Mouse (Mus musculus) thymus, adult 18-20 months (tissue): ENCODE data around the gene Wdr54.

Experiments
- DNase-seq, 2 experiments: peaks; one replicate each; pipeline ENCODE4 v3.0.0; 2022; ENCODE audit warnings: mixed read lengths in 2 of 2

Wdr54 gene

GRCm38 (mm10) chr6:83125331-83125730 is 30.9 kb downstream of the Wdr54 start, which contains the start of gene Ino80b:
Gene Ino80b (minus strand): TSS chr6:83125431.
- no peak for DNase-seq

DNA sequence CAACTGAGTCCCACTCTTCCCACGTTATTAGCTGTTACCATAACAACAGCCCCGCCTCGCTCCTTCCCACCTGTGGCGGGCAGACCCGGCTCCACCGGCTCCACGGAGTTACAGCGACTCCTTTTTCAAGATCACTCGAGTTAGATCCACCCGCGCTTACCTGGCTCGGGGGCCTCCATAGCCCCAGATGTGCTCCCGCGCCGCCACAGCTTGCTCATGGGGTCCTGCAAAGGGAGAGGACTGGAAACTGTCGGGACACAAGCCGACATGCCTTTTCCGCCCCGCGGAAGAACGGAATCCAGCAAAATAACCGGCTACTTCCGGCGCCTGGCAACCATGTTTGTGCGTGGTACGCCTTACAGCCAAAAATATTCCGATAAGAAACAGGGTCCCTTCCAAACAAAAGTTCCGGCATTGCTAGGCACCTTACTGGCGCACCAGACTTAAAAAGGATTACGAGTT is 31.3 kb downstream of the Wdr54 start:
- DNase-seq: peak; percentile 77 to 87

GRCm38 (mm10) chr6:83122961-83123360 is 33.2 kb downstream of the Wdr54 start:
- no peak for DNase-seq

DNA sequence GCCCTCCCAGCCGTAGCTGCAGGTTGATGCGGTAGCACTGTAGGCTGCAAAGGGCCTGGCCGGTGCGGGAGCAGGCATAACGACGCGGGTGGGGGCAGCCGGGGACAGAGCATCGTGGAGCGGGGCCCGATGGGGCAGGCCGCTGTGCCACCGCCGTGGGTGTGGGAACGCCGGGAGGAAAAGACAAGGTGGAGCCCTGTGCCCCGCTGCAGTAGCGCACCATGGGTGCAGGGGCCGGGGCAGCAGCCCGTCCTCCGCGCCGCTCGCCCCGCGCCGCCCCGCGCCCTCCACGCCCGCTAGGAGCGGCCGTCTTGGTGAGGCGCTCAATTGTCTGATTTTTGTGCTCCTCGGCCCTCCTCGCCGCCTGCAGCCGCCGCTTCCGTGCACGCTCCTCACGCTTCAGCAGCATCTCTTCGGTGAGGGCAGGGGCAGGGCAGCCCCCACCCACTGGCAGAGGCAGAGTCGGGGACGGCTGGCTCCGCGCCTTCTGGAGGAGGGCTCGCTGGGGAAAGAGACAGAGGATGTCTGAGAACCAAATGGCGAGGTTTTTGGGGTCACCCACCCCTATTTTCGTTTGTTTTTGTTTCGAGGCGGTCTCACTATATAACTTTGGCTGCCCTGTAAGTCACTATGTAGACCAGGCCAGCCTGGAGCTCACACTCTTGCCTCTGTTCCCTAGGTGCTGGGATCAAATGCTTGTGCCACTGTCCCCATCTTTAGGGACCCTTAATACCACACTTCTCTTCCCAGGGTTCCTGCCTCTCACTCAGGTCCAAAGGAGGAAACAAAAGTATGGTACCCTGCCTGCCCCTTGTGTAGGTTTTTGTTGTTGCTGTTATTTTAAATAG is 34.1 kb downstream of the Wdr54 start:
- DNase-seq: peak in 1 of 2 experiments; percentile 44

DNA sequence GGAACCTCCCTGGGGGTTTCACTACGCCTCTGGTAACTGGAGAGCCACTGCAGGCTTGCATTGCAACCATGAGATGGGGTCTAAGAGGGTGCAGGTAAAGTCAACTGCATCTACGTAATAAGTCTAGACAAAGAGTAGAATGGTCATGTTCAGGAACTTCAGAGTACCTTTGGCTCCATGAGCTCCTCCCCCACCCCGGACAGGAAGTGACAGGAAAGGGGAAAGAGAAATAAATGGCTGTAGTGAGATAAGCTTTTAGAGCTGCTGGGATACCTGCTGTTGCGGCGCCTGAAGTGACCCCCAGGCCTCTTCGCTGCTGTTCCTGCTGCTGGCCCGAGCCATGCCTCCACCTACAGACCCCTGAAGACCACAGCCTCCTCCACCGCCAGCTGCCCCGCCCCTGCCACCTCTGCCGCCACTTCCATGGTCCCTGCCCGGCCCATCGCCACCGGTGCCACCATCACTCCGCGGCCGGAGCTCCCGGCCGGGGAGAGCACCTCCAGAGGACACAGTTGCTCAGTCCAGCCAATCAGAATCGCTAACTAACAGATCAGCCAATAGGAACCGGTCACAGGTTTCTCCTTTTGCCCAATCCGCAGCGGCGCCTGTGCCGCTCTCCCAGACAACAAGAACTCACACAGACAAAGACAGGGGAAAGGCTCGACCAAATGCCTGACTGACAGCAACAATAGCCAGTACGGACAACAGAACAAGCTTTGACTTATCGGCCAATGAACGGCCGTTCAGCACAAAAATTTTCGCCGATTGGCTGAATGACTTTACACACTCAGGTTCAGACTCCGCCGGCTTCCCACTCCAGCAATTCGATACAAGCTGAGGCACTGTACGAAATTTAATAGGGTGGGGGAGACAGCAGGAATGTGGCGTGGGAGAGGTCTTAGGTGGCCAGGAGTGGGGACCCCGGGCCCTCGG is 35.0 kb downstream of the Wdr54 start, which contains the start of gene Wbp1:
Gene Wbp1 (minus strand): TSS at position 630 of the 933 bp plus-strand sequence.
- peak; percentile 91 to 97 for DNase-seq

DNA sequence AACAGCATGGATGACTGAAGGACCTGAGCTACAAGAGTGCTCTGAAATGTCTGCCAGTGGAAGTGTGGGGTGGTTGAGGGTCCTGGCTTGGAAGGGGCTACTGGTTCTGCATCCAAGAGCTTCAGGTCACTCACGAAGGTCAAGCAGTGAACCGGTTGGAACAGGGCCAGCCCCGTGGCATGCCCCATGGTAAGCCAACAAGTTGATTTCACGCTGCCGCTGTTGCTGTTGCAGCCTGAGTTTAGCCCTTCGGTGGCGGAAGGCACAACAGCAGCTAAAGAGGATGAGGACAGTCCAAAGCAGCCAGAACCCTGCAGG is 36.5 kb downstream of the Wdr54 start:
- no peak for DNase-seq

DNA sequence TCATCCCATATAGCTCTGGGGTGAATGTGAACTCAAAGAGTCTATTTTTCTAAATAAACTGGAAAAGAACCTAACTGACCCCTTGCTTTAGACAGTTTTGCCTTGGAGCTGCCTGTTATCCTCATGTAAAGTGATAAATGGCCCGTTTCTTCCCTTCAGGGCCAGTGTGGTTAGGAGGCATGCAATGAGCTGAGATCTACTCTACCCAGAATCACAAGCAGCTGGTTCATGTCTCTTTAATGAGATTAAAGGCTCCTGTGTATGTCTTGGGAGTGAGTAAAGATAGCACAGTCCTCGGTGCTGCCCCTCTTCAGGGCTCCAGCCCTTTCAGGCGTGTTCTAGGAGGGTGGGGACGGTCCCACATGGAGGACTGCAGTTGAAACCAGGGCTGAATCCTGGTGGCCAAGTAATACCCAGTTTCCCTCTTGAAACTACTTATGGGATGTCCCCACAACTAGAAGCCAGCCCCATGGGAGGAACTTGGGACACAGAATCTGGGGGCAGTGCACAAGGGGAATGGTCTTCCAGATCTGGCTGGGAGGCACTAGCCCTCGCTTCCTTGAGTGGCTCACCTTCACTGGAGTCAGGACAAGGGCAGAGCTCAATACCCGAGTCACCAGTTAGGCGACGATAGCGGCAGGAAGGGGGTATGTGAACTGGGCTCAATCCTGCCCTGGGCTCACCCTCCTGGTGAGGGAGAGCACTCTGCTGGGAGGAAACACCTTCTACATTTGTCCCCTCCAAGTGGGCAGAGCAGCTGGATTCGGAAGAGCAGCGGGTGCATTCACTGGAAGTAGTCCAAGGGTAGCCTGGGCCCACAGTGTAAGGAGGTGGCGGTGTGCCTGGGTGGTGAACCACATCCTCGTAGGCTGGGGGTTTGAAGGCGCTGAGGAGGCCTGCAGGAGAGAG is 37.1 kb downstream of the Wdr54 start:
- DNase-seq: peak in 1 of 2 experiments; percentile 21

- DNase-seq: no peak
These were observed 37.8 kb downstream of the Wdr54 start for GRCm38 (mm10) chr6:83118369-83118768.

GRCm38 (mm10) chr6:83117616-83118015 is 38.6 kb downstream of the Wdr54 start:
- no peak for DNase-seq

- no peak for DNase-seq
These were observed 39.1 kb downstream of the Wdr54 start for GRCm38 (mm10) chr6:83117165-83117438.

DNA sequence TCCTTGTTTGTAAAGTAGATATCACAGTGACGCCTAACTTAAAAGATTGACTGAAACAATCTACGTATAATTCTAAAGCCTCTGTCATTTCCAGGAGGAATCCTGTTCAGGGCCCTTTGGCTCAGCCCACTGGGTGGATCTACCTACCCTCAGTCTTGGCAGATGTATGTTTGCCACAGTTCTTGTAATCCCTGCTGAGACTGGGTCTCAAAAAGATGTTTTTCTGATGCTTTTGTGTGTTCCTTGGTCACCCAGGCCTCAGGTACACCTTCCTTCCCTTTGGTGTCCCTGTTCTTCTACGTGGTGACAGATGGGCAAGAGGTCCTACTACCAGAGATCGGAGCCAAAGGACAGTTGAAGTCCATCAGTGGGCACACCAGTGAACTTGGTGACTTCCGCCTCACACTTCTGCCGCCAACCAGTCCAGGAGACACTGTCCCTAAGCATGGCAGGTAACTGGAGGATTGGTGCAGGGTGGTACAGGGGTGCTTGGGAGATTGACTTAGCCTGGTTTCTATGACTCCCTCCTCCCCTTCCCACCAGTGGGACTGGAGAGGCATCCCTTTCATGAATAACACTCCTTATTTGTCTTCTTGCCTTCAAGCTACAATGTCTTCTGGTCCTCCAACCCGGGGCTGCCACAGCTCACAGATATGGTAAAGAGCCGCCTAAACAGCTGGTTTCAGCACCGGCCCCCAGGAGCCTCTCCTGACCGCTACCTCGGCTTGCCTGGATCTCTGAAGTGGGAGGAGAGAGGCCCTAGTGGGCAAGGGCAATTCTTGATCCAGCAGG is 39.6 kb downstream of the Wdr54 start:
- DNase-seq: no peak

GRCm38 (mm10) chr6:83115682-83116372 is 40.4 kb downstream of the Wdr54 start:
- DNase-seq: peak in 1 of 2 experiments; percentile 42

GRCm38 (mm10) chr6:83115011-83115671 is 41.1 kb downstream of the Wdr54 start, which contains the start of gene Mogs:
Gene Mogs (plus strand): TSS chr6:83115496.
- DNase-seq: peak; percentile 87 to 88

DNA sequence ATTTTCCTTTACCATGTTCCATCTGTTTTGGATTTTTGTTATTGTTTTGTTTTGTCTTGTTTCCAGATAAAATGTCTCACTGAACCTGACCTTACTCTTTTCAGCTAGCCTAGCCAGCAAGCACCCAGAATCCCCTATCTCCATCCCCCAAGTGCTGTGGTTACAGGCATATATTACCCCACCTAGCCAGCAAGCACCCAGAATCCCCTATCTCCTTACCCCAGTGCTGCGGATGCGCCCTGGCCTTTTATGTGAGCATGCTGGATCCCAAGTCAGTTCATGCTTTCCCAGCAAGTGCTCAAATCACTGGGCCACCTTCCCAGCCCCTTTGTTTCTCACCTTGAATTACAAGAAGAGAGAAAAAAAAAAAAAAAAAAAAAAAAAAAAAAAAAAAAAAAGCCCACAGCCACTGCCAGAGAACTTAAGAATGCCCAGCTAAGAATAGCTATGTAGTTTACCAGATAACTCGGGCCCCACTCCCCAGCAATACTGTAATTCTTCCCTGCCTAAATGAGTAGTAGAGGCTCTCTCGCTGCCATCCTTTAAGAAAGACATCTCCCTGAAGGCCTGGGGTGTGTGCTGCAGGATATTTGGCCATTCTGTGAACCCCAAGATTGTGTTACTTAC is 44.6 kb downstream of the Wdr54 start:
- no peak for DNase-seq

DNA sequence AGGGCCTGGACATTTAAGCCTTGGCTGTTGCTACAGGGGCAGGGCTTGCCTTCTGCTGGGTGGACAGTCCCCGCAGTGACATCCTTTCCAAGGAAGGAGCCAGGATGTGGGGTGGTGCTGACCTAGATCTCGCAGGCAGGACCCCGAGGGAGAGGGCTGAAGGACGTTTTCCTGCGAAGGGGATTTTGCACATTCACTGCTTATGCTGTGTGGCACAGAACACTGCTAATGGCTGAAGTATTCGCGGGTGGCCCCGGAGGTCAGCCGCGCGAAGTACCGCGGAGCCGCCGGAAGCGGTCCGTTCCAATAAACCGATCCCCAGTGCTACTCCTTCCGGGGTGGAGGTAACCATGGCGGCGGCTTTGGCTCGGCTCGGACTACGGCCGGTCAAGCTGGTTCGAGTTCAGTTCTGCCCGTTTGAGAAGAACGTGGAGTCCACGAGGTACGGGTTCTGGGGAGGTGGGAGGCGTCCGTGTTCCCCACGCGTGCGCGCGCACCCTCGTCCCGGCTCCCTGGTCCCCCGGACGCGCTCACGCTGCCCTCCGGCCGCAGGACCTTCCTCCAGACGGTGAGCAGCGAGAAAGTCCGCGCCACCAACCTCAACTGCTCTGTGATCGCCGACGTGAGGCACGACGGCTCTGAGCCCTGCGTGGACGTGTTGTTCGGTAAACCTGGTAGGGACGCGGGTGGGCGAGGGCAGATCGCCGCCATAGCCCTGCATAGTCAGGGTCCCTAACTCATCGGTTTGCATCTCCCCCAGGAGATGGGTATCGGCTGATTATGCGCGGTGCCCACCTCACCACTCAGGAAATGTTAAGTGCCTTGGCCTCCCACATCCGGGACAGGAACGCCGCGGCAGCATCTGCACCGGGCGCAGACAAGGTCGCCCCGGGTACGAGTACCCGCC is 47.2 kb downstream of the Wdr54 start, which contains the start of gene Mrpl53:
Gene Mrpl53 (plus strand): TSS at position 279 of the 907 bp plus-strand sequence.
- peak; percentile 53 to 64 for DNase-seq

DNA sequence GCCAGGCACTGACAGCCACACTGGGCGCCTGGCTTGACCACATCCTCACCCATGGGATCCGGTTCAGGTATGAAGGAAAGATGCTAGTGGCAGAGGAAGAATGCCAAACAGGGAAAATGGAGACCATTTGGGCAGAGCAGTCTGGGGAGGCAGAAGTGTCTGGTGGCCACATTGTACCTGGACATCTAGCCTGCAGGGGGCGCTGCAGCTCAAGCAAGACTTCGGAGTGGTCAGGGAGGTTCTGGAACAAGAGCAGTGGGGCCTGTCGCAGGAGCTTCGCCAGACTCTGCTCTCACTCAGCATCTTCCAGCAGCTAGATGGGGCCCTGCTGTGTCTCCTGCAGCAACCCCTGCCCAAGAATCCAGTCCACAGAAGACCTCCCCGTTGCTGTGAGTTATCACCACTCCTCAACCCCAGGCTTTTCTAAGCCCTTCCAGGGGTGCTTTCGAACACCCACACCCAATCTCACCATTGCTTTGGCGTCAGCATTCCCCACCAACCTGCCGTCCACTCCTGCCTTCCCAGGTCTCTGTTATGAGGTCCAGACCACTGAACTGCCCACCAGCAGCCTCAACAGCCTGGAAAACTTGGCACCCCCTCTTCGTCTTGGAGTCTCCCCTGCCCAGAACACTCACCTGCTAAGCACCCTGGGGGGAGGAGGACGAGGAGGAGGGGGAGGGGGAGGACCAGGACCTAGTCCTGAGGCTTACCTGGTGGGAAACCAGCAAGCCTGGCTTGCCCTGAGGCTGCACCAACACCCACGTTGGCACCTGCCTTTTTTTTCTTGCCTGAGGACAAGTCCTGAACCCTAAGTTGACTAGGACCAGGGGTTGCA is 48.4 kb downstream of the Wdr54 start:
- peak; percentile 62 to 69 for DNase-seq

GRCm38 (mm10) chr6:83104158-83104557 is 52.0 kb downstream of the Wdr54 start:
- no peak for DNase-seq
